Mouse (Mus musculus): ENCODE results near the gene Olfr623.

DNA sequence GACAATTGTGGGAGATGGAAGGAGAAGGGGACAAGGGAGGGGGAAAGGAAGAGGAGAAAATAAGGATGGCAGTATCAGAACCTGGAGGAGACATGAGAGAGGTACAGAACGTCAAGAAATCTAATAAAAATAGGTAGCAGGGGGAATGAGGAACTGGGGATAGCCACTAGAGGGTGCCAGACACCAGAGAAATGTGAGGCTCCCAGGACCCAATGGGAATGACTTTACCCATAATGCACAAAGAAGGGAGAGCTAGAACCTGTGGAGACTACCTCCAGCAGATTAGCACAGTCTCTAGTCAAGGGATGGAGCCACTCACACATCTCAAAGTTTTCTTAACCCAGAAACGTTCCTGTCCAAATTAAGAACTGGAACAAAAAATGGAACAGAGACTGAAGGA lies 48.5 kb upstream of the Olfr623 start:
- TF ChIP-seq CTCF (IDR thresholded peaks at IDR 0.05; ENCODE audit: low read depth) (peak; percentile 77), EP300 (IDR thresholded peaks at IDR 0.05; ENCODE audit: low read depth) (no peak)
